Mouse (Mus musculus) layer of hippocampus, postnatal 36 days (tissue): ENCODE data around the gene Mrpl54. TPM values are rescaled to one million over a fixed set of nuclear protein-coding genes. Genes with fewer than 3 reads are reported as not detected.

Experiments used
- DNase-seq, 2 experiments: peaks; one replicate each; pipeline ENCODE4 v3.0.0; 2022
- total RNA-seq, 2 experiments: library from RNA; stranded (reverse); gene quantifications; 2 replicates each; pipeline ENCODE4 v1.2.3; 2021

Mrpl54 gene
- 10 to 100 TPM; 32.3 to 36.0 TPM for total RNA-seq

DNA sequence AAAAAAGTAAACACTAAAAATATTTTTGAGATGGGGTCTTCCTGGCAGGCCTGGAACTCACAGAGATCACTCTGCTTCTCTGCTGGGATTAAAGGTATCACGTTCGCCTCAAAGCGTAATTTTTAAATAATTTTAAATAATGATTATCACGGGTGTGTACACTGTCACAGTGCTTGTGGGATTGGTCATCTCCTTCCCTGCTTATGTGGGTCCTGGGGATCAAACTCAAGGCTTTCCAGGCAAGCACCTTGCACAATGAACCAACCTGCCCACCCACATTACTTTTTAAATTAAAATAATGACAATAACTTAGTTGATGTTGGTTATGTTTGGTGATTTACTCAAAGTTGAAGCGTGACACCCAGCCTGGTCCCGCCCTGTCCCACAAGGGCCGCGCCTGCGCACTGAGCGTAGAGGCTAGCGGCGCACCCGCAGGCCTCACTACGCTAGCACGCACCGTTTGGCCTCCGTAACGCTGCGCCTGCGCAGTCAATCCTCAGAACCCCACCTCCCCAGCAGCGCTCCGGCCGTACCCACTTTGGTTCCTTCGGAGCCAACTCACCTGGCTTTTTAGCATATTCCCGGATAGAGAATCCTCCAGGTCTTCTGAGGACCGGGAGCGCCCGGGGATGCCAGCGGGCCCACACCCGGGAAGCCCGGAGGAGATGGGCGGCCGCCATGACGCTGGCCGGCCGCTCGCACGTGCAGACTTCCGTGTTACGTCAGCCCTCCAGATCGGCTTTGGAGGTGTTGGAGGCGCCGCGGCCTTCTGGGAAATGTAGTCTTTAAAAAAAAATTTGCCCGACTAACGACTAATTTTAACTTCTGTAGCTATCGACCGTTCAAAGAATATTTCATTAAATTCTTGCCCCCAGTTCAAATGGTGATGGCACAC is at the start of gene Mrpl54, which contains the start of gene Apba3:
TSS of gene Mrpl54 (minus strand) at position 724 of the 895 bp plus-strand sequence.
TSS of gene Apba3 (plus strand) at position 750 of the 895 bp plus-strand sequence.
- DNase-seq: peak; percentile 95 to 96

DNA sequence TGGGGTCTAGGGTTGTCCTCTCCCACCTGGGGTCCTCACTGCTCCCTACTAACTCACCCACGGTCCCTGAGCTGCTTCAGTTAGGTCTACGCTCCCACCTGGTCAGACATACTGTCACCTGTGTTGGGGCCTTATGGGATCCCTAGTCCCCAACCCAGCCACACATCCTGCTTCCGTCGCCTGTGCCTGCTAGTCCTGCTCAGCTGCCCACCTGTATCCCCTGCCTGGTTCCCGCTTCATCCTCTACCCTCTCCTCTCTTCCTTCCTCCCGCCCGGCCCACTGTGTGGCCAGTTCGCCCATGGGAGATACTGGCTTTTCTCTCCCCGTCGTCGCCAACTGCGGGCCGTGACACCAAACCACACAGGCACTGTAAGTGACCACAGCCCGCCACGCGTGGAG is 48.9 kb upstream of the Mrpl54 start:
- no peak for DNase-seq

- DNase-seq: no peak
Measured at GRCm38 (mm10) chr10:81314201-81314600, 47.5 kb upstream of the Mrpl54 start.

DNA sequence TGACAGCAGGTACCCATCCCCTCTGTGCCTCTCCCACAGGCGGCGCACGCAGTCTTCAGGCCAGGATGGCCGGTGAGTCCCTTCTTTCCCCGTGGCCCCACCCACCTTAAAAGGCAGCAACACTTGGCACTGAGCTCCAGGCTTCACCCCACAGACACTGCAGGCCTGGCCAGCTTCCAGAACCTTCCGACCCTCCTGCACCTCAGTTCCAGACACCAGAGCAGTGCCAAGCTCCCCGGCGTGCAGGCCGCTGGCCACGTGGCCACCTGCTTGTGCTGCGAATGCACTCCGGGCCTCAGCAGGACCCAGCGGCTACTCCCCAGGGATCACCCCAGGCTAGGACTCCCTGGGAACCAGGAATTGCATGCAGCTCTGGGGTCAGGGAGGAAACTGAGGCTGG is 46.8 kb upstream of the Mrpl54 start:
- no peak for DNase-seq

DNA sequence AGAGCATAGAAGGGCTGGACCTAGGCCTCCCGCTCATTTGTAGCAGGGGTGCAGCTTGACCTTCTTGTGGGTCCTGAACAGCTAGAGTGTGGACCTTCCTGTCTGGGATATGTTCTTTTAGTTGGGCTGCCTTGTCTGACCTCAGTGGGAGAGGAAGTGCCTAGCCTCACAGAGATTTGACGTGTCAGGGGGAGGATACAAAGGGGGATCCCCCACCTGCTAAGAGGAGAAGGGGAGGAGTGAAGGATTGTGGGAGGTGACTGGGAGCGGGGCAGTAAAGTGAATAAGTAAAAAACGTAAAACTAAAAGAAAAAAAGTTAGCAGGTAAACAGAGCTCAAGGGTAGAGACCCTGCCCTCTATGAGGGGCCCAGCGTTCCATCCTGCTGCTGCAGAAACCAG is 42.8 kb upstream of the Mrpl54 start:
- DNase-seq: no peak

DNA sequence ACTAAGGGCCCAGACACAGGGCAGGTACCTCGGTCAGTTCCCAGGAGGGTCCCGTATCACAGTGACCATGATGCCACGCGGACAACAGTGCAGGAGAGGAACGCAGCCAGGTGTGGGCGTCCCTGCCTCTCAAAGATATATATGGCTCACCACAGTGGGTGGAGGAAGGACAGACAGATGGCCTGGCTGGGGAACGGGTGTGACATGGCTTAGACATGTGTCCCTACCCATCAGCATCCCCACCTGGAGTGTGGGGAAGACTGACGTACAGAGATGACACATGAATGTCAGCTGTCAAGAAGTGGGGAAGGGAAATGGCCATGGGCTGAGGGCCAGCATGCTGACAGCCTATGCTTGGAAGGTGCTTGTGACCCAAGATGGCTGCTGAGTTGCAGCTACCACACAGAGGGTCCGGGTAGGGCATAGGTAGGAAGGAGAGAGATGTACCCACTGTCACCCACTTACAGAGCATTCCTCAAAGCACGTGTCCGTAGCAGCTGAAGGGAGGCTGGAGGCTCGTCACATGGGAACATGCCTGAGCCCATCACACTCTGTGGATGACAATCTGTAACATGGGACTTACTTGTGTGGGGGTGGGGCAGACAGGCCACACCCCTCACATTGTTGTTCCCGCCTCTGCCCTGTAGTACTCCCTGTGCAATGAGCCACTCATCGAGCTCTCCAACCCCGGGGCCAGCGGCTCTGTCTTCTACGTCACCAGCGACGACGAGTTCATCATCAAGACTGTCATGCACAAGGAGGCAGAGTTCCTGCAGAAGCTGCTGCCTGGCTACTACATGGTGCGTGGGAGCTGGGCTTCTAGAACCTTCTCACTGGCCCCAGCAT is 40.3 kb upstream of the Mrpl54 start:
- no peak for DNase-seq

- DNase-seq: no peak
Measured at GRCm38 (mm10) chr10:81306173-81306668, 39.5 kb upstream of the Mrpl54 start.

DNA sequence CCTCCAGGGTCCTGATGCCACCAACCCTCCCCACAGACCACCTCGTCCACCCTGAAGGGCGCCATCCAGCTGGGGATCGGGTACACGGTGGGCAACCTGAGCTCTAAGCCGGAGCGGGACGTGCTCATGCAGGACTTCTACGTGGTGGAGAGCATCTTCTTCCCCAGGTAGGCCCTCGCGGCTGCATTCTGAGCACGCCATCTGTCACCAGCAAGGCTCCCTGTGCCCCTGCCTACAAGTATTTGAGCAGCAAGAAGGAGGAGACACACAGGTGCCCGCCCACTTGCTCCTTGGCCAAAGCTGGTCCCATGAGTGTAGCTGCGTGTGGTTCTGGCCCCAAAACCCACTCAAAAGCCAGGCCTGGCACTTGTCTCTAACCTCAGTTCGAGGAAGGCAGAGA is 38.9 kb upstream of the Mrpl54 start:
- no peak for DNase-seq

GRCm38 (mm10) chr10:81304597-81305238 is 38.0 kb upstream of the Mrpl54 start:
- peak in 1 of 2 experiments; percentile 51 for DNase-seq

DNA sequence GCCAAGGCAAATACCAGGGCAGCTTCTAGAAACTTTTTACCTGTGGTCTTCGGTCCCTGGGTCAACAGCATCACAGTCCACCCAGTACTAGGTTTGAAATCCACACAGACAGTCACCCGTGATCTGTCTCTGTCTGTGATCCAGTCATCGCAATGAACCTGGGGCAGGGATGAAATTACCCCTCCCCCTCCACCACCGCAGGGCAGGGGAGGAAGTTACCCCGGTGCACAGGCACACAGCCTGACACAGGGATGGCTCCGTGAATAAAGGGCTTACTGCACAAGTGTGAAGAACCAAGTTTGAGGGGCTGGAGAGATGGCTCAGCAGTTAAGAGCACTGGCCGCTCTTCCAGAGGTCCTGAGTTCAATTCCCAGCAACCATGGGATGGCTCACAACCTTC is 37.0 kb upstream of the Mrpl54 start:
- DNase-seq: no peak

DNA sequence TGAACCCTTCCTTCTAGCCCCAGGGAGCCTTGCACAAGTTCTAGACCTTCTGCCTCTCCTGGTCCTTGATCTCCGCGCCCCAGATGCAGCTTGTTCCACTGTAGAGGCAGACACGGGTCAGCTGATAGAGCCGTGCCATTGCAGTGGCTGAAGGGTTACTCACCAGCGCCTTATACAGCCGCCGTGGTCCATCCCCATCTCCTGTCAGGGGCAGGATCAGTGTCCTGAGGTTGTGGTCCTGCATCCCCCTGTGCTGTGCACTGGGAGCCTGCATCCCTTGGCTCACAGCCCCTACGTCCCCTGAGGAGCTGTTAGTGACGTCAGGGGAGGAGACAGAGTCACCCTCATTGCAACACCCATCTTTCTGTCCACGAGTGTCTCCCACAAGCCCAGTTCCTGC is 36.5 kb upstream of the Mrpl54 start:
- DNase-seq: no peak

DNA sequence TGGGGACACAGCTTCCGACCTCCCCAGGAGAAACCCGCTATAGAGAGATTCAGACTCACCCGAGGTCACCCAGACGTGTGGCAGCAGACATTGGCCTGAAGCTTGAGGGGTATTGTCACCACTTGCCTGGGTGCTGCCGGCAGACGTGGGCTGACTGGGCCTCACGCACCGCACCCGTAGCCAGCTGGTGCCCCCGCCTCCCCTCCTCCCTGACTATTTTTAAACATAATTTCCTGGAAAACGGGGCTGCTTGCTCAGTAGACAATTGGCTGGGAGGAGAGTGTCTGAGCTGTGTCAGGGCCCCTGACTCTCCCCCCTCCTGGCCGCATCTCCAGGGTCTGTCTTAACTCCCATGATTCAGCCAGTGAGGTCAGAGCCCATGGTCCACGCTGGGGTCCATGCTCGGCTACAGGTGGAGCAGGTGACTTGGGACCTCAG is 36.1 kb upstream of the Mrpl54 start:
- no peak for DNase-seq

GRCm38 (mm10) chr10:81302288-81302687 is 35.6 kb upstream of the Mrpl54 start:
- no peak for DNase-seq

GRCm38 (mm10) chr10:81301321-81301720 is 34.6 kb upstream of the Mrpl54 start:
- no peak for DNase-seq

DNA sequence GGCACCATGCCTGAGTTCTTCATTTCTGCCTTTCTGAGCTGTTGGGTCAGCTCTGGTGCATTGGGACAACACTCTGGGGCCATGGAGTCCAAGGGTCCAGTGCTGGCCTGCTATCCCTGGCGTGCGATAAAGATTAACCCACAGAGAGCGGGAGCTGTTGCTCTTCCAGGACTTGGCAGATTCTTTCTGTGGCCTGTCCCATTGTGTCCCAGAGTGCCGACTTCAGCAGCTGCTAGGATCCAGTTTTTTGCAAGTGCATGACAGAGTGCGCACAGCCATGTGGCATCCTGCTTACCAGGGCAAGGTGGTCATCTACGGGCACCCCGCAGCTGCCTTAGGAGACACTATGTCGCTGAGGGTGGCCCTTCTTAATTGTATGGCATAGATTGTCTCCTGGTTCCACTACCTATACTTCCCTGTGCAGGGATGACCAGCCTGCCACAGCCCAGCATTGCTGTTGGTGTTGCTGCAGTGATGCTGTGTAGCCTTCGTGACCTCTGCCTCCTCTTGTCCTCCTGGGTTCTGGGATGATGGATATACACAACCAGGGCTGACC is 33.7 kb upstream of the Mrpl54 start:
- no peak for DNase-seq

DNA sequence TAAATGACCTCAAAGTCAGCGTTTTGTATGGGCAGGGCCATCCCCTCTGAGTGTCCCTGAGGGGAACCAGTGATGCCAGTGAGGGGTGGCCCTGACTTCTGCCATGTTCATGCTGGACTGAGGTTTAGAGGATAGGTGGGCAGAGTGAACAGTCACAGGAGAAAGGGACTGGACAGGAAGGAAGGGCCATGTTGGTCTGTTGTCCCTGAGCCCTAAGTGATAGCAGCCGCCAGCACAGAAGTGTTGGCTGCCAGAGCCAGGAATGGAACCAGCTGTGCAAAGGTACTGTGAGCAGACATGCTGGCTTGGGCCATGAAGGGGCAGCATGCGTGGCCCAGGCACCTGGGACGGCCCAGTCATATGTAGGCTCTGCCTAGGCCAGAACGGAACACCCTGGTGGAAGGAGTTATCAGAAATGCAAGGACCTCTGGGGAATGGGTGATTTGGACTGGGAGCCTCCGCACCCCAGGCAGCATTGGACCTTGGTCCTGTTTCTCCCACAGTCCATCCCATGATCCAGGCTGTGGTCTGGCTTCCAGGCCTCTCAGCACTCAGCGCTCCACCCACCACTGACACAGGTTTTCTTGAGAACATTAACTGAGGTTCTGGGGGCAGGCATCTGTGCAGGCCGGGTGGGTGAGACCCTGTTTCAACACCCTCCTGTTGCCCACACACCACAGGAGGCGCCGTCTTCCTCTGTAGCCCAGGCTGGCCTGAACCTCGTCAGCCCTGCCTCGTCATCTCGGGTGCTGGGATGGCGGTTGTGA is 33.0 kb upstream of the Mrpl54 start:
- DNase-seq: no peak

DNA sequence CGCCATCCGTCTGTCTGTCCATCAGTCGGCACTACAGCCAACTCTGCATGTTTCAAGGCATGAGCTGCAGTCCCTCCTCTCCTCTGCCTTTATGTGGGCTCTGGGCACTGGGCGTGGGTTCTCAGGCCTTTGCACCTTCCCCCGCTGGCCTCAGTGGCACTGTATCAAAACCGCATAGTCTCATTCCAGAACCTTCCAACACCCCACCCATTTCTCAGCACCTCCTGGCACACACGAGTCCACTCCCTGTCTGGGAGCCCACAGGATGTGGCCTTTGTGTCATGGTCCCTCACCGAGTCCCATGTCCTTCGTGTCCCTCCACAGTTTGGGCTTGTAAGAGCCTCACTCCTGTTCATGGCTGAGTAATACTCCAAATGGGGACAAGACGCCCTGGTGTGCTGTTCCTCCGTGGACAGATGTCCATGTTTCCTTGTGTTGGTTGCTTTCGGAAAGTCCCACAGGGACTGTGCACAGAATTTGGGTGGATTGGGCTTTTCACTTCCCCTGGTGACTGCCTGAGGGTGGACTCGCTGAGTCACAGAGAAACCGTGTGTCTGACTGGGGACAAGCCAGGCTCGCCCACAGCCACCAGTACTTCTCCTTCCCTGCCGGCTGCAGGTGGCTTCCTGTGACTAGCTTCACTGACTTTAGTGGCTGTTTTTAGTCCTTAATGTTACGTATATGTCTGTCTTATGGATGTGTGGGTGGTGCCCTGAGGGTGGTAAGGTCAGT is 31.8 kb upstream of the Mrpl54 start:
- no peak for DNase-seq

GRCm38 (mm10) chr10:81297845-81298244 is 31.1 kb upstream of the Mrpl54 start:
- DNase-seq: no peak

GRCm38 (mm10) chr10:81297246-81297645 is 30.5 kb upstream of the Mrpl54 start:
- DNase-seq: no peak

- DNase-seq: no peak
Measured at GRCm38 (mm10) chr10:81295185-81295584, 28.5 kb upstream of the Mrpl54 start.

DNA sequence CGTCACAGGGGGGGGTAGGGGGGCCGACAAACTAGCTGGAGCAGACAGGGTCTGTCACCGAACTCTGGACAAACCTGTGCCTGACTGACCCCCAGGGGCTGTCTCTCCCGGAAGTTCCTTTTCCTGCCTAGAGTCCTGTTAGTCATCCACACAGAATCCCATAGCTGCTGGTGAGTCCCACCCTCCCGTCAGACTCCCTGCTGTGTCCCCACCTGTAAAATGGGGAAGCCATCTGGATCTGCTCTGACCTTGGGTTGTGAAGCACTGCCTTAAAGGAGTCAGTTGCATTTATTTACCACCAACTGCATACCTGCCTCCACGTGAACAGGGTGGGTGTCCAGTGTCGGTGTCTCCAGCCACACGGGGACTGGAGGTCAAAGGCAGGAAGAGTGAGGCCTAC is 27.7 kb upstream of the Mrpl54 start:
- DNase-seq: no peak
